Mouse (Mus musculus): Measurements from ENCODE around the gene Rpl22.

Gene Rpl22

GRCm38 (mm10) chr4:152325574-152326411 is at the start of gene Rpl22:
TSS of gene Rpl22 (plus strand) at chr4:152325742.
- peak; percentile 97 for DNase-seq (ENCODE audit: low read depth, low spot score)

GRCm38 (mm10) chr4:152276389-152277347 is 48.9 kb upstream of the Rpl22 start:
- no peak for DNase-seq (ENCODE audit: low read depth, low spot score)

- no peak for DNase-seq (ENCODE audit: low read depth, low spot score)
These were observed 47.6 kb upstream of the Rpl22 start for GRCm38 (mm10) chr4:152277916-152278315.

- no peak for DNase-seq (ENCODE audit: low read depth, low spot score)
These were observed 46.6 kb upstream of the Rpl22 start for GRCm38 (mm10) chr4:152278986-152279385.

- DNase-seq (ENCODE audit: low read depth, low spot score): no peak
These were observed 43.9 kb upstream of the Rpl22 start for GRCm38 (mm10) chr4:152281601-152282000.

- no peak for DNase-seq (ENCODE audit: low read depth, low spot score)
These were observed 42.8 kb upstream of the Rpl22 start for GRCm38 (mm10) chr4:152282721-152283120.

GRCm38 (mm10) chr4:152283186-152283950 is 42.2 kb upstream of the Rpl22 start:
- no peak for DNase-seq (ENCODE audit: low read depth, low spot score)

- no peak for DNase-seq (ENCODE audit: low read depth, low spot score)
These were observed 40.0 kb upstream of the Rpl22 start for GRCm38 (mm10) chr4:152285505-152285904.

- no peak for DNase-seq (ENCODE audit: low read depth, low spot score)
These were observed 39.4 kb upstream of the Rpl22 start for GRCm38 (mm10) chr4:152286183-152286582.

- no peak for DNase-seq (ENCODE audit: low read depth, low spot score)
These were observed 38.7 kb upstream of the Rpl22 start for GRCm38 (mm10) chr4:152286887-152287286.

- no peak for DNase-seq (ENCODE audit: low read depth, low spot score)
These were observed 38.0 kb upstream of the Rpl22 start for GRCm38 (mm10) chr4:152287317-152288120.

GRCm38 (mm10) chr4:152288398-152288945 is 37.1 kb upstream of the Rpl22 start:
- no peak for DNase-seq (ENCODE audit: low read depth, low spot score)

- DNase-seq (ENCODE audit: low read depth, low spot score): no peak
These were observed 35.2 kb upstream of the Rpl22 start for GRCm38 (mm10) chr4:152290385-152290784.

- DNase-seq (ENCODE audit: low read depth, low spot score): no peak
These were observed 34.6 kb upstream of the Rpl22 start for GRCm38 (mm10) chr4:152290991-152291390.

- DNase-seq (ENCODE audit: low read depth, low spot score): no peak
These were observed 34.0 kb upstream of the Rpl22 start, which contains the start of gene Hes3 for GRCm38 (mm10) chr4:152291562-152291961. TSS of gene Hes3 (minus strand) at chr4:152291662.

GRCm38 (mm10) chr4:152292102-152292765 is 33.3 kb upstream of the Rpl22 start:
- DNase-seq (ENCODE audit: low read depth, low spot score): no peak

- DNase-seq (ENCODE audit: low read depth, low spot score): no peak
These were observed 31.2 kb upstream of the Rpl22 start for GRCm38 (mm10) chr4:152294188-152294929.

GRCm38 (mm10) chr4:152295916-152296315 is 29.6 kb upstream of the Rpl22 start:
- no peak for DNase-seq (ENCODE audit: low read depth, low spot score)

- DNase-seq (ENCODE audit: low read depth, low spot score): no peak
These were observed 29.2 kb upstream of the Rpl22 start for GRCm38 (mm10) chr4:152296371-152296770.
